Mouse (Mus musculus) ovary, postnatal 36 days (tissue): Measurements from ENCODE around the gene Scamp3.

Experiments
- DNase-seq: peaks from one replicate; pipeline ENCODE4 v3.0.0; 2022; ENCODE audit warnings: low spot score, mixed read lengths

The Scamp3 gene

DNA sequence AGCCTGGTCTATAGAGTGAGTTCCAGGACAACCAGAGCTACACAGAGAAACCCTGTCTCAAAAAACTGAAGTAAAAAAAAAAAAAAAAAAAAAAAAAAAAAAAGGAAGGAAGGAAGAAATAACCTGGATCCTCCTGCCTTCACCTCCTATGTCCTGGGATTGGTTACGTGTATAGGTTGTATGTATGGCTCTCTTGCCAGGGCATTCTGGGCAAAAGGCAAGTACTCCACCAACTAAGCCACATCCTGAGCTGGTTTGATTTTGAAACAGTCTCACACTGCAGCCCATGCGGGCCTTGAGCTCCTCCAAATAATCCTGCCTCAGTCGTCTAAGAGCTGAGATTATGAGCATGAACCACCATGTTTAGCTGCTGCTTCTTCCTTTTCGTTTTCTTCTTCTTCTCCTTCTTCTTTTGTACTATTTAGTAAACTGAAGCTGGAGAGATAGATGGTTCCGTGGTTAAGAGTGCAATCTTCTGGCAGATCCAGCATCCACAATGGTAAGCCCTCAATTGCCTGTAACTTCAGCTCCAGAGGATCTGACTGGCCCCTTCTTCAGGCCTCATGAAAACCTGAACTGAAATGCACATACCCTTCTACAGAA is 13.5 kb upstream of the Scamp3 start:
- DNase-seq = no peak

DNA sequence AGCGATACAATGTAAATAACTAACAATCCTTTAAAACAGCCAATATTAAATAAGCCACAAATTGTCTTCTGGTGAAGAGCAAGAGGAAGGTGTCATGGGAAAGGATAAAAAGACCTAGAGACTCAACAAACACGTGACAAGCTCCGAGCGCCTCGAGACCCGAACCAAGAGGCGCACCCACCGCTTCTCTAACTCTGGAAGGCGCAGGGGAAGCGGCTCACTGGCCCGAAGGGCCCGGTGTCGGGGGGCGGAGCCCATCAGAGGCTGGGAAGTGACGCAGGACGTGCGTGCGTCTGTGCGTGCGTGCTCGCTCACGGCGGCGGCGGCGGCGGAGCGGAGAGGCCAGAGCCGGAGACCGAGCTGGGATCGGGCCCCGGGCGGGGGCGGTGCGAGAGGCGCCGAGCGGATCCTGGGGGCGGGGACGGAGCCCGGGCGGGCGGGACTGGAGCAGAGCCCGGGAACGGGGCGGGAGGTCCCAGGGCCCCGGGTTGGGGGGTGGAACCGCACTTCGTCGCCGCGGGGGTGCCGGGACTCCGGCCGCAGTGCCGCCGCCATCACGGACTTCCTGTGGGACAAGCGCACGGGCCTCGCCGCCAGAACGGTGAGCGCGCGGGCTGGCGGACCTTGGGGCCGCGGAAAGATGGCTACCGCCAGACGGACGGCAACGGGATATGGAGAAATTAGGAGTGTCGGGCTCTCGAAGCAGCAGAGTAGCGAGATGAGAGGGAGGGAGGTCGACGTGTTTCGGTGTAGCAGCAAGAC is 12.6 kb upstream of the Scamp3 start, which contains the start of gene Clk2:
TSS of gene Clk2 (plus strand) at position 290 of the 762 bp plus-strand sequence.
- peak; percentile 95 for DNase-seq

DNA sequence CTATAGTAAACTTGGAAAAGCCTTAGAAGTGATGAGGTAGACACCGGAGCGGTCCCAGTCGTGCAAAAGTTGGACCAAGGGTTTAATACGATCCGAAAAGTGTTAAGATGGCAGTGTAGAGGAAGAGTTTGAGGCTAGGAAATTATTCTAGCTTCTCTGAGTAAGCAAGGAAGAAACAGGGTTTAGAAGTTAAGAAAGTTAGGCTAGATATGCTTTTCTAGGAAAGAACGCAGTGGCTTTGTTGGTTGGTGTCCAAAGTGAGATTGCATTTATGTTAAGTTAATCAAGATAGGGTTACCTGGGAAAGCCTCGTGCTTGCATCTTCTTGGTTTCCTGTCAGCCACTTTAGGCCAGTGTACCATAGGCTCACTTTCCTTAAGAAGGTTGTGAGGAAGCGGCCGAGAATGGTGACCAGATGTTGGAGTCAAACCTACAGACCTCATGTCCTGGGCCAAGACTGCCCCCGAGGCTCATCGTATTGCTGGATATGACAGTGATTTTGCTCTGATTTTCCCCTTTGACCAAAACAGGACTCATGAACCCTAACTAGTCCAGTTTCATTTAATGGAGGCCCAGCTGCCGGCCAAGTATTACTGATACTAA is 11.9 kb upstream of the Scamp3 start:
- DNase-seq = no peak

DNA sequence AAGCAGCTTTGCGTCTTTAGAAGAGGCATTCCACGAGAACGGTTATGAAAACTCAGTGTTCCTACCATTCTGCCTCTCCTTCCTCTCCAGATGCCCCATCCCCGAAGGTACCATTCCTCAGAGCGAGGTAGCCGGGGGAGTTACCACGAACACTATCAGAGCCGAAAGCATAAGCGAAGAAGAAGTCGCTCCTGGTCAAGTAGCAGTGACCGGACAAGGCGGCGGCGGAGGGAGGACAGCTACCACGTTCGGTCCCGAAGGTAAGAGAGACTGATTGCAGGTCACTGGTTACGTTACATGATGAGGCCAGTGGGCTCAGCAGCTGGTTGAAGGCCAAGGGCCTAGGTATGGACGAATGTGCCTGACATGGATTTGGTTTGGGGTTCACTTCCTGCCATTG is 10.3 kb upstream of the Scamp3 start:
- no peak for DNase-seq

DNA sequence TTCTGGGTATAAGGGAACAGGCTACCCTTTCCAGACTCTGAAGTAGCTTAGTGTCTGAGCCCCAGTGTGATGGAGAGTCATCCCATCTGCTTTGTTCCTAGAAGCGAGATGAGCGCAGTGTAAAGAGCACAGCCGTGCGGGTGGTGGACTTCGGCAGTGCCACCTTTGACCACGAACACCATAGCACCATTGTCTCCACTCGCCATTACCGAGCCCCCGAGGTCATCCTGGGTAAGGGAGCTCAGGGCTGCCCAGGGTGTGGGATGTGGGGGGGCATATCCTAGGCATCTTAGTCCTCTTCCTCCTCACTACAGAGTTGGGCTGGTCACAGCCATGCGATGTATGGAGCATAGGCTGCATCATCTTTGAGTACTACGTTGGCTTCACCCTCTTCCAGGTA is 2.4 kb upstream of the Scamp3 start:
- no peak for DNase-seq

DNA sequence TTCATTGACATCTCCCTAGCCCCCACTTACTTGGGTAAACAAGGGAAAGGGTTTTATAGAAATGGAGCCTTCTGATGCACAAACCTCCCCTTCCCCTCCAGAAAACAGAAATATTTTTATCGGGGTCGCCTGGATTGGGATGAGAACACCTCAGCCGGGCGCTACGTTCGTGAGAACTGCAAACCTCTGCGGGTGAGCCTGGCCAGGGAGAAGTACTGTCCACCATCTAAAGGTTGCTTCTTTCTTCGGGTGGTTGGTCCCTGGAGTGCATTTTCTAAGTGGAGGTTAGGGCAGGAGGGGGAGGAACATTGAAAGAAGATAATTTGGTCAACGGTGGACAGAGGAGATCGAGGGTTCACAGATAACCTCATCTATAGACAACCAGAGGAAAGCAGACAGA is 1.7 kb upstream of the Scamp3 start:
- no peak for DNase-seq

DNA sequence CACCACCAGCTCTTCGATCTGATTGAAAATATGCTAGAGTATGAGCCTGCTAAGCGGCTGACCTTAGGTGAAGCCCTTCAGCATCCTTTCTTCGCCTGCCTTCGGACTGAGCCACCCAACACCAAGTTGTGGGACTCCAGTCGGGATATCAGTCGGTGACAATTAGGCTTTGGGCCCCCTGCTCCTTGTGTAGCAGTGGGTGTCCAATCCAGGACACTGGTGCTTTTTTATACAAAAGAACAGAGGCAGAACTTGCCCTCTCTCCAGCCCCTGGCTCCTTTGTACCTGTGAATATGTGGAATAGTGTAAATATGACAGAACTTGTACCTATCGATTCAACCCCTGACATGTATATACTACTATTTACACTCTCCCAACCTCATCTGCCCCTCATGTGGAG is 852 bp upstream of the Scamp3 start:
- DNase-seq = no peak

DNA sequence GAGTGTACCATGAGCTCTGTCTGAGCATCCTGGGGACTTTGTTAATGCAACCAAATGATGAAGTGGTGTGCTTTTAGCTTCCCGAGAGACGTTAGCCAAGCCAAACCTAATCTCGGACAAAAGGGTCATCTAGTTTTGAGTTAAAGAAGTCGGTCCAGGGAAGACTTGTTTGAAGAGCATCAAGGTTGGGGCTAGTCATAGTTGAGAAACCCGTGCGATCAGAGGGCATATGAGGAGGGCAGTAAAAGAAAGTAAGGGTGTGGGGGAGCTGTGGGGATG is 773 bp downstream of the Scamp3 start:
- DNase-seq = no peak

DNA sequence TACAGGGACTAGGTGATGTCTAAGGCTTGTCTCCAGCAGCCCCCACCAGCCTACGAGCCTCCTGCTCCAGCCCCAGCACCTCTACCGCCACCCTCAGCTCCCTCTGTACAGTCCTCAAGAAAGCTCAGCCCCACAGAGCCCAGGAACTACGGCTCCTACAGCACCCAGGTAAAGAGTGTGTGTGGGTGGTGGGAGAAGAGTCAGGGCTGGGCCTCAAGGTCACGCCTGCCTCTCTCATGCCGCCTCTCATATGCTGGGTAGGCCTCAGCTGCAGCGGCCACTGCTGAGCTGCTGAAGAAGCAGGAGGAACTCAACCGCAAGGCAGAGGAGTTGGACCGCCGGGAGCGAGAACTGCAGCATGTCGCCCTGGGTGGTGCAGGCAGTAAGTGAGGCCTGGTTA is 1.8 kb downstream of the Scamp3 start:
- no peak for DNase-seq

DNA sequence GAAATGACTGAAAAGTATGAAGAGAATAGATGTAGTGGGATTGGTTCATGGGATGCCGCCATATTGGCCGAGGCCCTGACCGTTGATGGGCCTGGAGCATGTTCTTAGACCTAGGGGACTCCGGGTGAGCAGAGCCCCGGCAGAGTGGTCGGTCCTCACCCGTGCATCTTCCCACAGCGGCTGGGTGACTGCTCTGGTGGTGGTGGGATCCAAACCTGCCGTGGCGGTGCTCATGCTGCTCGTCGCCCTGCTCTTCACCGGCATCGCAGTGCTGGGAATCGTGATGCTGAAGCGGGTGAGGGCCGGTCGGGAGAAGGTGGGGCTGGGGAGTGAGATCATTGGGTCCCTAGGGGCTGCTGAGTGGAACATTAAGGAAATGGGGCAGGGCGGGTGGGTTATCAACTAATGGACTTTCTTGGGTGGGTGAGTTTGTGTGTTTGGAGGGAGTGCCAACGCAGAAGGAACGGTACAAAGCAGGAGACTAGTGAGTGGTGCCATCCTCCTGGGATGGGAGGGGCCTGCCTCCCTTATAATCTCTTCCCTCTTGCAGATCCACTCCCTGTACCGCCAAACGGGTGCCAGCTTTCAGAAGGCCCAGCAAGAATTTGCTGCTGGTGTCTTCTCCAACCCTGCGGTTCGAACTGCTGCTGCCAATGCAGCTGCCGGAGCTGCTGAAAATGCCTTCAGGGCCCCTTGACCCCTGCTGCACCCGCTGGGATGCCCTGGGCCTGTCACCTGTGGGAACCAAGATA is 4.7 kb downstream of the Scamp3 start:
- no peak for DNase-seq

DNA sequence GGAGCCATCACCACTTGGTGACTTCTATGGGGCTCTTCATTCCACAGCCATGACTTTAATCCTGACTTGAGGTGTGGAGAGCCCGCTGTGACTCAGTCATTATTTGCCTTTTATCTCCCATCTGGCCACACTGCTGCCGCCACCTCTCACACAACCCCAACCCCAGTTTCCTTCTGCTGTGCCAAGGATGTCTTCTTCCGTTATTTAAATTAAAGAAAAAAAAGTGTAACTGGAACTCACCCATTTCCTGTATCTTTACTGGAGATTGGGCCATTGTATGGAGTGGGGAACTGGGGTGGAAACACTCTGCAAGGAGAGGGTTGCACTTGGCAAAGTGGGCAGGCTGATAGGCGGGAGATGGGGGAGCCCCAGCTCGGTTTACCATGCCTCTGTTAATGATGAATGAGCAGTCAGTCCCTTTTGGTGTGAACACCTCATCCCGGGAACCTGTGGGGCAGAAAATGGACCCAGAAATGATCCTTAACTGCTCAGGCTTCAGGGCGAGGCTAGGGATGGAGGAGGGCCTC is 5.3 kb downstream of the Scamp3 start:
- no peak for DNase-seq

DNA sequence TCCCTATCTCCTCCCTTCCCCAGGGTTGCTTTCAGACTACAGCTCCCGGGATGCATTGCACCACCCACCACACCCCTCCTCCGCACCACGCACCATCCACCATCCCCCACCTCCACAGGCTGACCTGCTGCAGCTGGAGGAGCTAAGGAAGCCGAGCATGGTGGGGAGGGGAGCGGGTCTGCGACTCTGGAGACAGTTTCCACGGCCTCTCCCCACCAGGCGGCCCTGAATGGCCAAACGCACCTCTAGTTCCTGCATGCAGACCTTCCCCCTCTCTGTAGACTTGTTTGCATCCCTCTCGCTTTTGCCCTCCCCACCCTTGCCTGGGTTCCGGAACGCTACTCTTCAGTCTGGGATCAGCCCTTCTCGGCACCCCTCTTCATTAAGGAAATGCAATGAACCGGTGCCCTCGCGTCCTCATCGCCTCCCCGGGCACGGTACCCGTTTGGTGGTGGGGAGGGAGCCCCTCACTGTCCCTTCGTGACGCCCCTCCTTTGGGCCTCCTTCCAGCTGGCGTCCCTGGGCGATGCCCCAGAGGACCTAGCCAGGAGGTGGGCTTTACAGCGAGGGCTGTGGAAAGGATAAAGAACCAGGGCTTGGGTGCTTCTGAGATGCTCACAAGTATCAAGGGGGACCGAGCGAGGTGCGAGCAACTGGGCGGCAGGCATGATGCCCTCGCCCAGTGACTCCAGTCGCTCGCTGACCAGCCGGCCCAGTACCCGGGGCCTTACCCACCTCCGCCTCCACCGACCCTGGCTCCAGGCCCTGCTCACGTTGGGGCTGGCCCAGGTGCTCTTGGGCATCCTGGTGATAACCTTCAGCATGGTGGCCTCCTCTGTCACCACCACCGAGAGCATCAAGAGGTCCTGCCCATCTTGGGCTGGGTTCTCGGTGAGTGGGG is 6.0 kb downstream of the Scamp3 start, which contains the start of gene Fam189b:
TSS of gene Fam189b (plus strand) at position 86 of the 901 bp plus-strand sequence.
- DNase-seq = peak; percentile 86

DNA sequence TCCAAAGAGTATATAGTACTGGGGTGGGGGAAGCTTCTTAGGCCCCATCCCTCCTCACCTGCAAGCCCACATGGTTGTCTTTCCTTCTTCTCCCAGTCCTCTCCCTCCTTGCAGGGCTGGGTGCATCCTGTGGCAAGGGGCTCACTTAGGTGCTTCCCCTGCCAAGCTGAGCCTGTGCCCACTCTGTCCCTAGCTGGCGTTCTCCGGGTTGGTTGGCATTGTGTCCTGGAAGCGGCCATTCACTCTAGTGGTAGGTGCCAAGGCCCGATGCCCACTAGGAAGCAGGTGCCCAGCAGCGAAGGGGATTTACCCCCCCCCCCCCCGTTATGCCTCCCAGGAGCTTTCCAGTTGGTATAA is 6.7 kb downstream of the Scamp3 start:
- no peak for DNase-seq

DNA sequence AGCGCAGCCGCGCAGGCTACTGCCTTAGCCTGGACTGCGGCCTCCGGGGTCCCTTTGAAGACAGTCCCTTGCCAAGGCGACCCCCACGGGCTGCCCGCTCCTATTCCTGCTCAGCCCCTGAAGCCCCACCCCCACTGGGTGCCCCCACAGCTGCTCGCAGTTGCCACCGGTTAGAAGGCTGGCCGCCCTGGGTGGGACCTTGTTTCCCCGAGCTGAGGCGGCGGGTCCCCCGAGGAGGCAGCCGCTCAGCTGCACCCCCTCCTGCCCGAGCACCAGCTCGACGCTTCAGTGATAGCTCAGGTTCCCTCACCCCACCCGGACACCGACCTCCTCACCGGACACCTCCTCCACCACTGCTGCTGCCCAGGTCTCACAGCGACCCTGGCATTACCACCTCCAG is 9.9 kb downstream of the Scamp3 start:
- DNase-seq = no peak

DNA sequence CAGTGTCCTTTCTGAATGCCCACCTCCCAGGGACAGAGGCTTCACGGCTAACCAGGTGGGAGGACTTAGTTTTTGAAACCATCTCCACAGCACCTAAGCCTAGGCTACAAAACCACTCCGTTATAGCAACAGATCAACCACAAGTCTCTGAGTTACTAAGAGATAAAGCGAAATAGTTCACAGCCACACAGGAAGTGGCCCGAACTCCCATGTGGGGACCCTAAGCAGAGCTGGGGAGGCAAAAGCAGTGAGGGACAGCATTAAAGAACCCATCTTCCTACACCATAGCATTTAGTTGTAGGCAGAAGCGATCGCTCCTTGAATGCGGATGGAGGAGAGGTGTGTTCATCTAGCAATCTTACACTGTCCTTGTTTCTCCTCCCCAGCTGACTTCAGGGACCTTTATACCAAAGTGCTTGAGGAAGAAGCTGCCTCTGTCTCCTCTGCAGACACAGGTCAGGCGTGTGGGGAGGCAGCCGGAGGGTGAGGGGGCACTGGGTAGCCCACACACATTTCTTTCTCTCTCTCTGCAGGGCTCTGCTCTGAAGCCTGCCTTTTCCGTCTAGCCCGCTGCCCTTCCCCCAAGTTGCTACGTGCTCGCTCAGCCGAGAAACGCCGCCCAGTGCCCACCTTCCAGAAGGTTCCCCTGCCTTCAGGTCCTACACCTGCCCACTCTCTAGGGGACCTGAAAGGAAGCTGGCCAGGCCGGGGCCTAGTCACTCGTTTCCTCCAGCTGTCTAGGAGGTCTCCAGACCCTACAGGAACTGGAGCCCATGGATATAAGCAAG is 10.6 kb downstream of the Scamp3 start:
- DNase-seq = no peak

DNA sequence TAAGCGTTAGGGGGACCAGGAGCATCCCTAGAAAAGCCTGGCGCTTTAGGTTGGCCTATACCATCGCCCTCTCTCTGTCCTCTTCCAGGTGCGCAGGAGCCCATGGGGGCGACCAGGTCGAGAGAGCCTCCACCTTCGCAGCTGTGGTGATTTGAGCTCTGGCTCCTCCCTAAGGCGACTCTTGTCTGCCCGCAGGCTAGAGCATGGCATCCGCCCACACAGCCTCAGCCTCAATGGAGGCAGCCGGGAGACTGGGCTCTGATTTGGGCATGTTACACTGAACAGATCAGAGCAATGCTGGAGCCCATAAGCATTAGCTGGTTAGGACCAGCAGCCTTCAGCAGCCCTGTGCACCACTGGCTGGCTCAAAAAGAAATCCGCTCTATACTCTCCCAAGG is 11.2 kb downstream of the Scamp3 start:
- DNase-seq = no peak

DNA sequence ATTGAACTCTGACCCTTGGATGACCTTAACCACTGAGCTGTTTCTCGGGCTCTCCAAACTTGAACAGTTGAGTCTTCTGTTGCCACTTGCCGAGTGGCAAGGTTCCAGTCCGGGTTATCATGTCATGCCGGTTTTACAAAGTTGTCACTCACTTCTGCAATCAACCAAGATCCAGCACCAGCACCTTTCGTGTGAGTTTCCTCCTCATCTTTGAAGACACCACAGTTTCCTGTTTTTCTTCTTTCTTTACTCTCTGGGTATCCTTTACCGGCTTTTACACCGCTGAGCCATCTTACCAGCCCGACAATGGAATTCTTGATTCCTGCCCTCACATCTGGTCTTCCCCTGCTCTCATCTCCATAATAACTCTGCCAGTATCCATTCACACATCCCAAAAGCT is 13.2 kb downstream of the Scamp3 start:
- DNase-seq = no peak

DNA sequence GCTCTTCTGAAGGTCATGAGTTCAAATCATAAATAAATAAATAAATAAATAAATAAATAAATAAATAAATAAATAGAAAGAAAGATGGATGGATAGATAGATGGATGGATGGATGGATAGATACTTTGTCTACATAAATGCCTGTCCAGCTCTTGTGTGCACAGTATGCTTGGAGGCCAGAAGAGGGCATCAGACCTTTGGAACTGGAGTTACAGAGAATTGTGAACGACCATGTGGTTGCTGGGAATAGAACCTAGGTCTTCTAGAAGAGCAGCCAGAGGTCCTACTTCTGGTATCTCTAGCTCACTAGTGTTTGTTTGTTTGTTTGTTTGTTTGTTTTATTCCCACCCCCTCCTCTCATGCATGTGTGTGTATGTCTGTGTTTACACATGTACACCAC is 16.1 kb downstream of the Scamp3 start:
- no peak for DNase-seq

DNA sequence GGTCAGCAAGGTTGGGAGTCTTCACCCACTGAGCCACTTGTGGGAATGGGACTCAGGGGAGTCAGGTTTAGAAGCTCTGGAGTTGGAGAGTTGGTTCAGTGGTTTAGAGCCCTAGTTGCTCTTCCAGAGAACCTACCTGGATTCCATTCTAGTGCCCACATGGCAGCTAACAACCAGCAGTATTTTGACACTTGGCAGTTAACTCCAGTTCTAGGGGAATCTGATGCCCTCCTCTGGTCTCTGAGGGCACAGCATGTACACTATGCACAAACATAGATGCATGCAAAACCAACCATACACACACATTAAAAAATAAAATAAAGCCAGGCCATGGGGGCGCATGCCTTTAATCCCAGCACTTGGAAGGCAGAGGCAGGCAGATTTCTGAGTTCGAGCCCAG is 16.6 kb downstream of the Scamp3 start:
- DNase-seq = no peak

DNA sequence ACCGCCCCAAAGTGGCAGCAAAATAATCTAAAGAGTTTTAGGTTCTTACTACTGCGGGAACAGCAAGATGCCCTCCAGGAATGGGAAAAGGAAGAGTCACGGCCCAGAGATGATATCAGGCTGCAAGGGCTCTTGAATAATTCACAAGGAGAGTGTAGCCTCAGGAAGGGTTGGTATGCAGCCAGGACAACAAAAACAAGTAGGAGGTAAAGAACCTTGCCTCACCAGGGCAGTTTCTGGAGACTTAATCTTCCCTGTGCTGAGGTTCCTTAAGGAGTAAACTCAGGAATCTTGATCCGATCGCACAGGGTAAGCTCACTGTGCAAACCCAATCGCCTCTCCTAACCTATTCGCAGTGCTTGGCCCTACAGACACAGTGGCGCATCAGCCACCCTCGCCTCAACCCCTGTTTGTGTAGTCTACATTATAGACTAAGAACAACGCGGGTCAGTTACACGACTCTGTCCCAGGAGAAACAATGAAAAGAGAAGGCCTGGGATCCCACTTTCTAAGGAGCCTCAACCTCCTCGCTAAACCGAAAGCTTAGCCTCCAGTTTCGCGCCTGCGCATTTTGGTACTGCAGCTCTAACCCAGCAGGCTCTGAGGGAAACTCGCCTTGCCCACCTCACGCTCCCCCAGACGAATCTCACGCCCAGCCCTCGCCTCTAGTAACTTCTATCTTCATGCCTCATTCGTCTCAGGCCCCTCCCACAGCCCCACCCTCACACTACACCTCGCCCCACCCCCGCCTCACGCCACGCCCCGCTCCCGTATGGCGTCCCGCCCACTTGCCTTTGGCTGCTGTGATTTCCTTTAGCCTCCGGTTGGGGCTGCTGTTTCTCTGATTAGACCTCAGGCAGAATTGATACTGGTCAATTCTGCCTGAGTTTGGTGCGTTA is 19.0 kb downstream of the Scamp3 start:
- DNase-seq = peak; percentile 88
